Mouse (Mus musculus) layer of hippocampus, adult 9-11 months (tissue): ENCODE measurements at regions not wholly inside any gene's neighbourhood (a gene's known extent, or its start where the extent isn't known, plus 50 kb on each side); places are given as distances from the start of the nearest gene placed in this dataset.

Experiments
- DNase-seq: peaks from one replicate; pipeline ENCODE4 v3.0.0; 2022

GRCm38 (mm10) chr12:28176016-28176415, 376.2 kb downstream of the Dcdc2c start:
- no peak for DNase-seq

- no peak for DNase-seq
Measured at GRCm38 (mm10) chr12:28174078-28174477, 378.1 kb downstream of the Dcdc2c start.

DNA sequence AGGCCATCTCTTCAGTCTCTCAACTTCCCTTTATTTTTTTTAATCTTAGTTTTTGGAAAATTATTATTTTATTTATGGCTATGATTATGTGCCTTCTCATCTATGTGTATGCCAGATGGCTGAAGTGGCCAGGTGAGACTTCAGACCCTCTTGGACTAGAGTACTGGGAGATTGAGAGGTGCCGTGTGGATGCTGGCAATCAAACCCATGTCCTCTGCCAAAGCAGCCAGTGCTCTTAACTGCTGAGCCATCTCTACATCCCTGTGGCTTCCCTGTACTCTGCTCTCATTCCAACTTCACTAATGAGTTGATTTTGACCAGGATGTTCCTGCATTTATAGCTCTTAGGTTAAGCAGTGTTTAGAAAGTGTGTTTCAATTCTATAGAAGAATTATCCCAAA, 393.4 kb downstream of the Dcdc2c start:
- DNase-seq = no peak

DNA sequence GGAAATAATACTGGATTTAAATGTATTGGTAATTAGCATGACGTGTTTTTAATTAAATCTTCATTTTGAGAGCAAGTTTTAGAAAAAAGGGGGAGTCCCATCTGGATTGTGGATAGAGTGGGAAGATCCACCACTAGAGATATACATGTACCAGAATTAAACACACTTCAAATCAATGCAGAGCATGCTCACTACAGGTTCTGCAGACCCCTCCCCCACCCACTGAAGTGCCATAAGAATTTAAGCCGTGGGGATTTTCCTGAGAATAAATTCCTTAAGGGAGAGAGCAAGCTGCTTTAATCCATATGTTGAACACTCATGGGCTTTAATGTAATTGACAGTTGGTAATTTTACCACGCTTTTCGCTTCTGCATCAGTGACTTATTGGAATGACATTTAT, 401.4 kb downstream of the Dcdc2c start:
- no peak for DNase-seq

DNA sequence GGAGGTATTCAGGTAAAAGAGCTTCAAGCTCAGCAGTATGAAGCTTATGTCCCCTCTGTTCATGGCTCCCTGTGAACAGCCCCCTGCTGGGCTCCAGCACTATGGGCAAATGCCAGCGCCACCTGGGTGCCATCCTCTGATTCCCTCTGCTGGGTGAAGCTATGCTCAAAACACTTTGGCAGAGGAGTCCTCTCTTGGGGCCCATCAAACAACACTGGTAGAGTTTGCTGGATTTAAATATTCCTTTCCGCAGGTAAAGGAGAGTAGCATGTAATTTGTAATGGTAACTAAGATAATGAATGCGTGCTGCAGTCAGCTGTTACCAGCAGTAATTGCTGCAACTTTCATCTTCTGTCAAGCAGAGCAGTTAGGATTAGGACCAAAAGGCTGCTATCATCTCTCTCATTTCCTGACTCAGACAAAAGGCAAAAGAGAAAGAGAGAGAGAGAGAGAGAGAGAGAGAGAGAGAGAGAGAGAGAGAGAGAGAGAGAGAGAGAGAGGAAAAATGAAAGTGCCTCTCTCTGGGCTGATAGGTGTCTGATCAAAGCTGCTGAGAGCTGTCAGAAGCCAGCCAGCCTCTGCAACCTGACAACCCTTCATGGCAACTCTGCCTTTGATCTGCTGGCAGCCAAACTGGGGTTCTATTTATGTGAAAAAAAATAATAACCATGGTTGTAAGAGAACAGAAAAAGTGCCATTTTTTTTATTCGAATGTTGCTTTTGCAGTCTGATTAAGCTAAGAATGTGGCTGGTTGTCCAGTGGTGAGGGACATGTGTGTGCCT, 416.2 kb downstream of the Dcdc2c start:
- DNase-seq = no peak

DNA sequence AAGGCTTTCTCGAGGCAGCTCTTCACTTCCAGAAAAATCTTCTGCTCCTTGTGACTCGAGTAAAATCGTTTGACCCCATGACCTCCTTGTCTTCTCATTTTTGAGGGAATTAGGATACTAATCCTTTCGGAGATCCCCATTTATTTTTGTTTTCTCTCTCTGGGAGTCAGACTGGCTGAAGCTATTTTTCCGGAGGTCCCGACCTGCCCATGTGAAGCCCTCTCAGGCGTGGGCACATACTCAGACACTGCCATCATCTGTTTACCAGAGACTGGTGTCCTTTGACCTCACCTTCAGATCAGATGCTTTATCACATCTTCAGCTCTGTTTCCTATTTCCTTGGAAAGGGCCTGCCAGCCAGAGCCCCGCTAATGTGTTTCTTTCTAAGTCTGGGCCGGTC, 429.4 kb downstream of the Dcdc2c start:
- DNase-seq = no peak

DNA sequence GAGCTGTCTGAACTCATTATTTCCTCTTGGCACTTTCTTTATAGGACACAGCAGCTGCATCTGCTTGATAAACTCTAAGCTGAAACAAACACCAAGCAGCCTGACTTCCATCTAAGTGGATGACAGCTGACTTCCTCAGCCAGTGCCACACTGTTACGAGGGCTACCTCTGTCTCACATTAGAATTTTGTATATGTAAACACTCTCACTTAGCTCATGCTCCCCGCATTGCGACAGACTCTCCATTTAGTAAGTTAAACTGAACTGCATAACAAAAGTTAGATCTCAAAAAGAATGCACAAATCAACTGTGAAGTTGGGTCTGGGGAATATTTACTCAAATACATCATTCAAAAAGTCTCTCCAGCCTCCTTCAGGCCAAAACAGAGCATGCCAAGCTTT, 432.1 kb downstream of the Dcdc2c start:
- DNase-seq = no peak

- no peak for DNase-seq
Measured at GRCm38 (mm10) chr12:28090673-28091072, 461.5 kb downstream of the Dcdc2c start.

- no peak for DNase-seq
Measured at GRCm38 (mm10) chr12:28085460-28085859, 466.7 kb downstream of the Dcdc2c start.

DNA sequence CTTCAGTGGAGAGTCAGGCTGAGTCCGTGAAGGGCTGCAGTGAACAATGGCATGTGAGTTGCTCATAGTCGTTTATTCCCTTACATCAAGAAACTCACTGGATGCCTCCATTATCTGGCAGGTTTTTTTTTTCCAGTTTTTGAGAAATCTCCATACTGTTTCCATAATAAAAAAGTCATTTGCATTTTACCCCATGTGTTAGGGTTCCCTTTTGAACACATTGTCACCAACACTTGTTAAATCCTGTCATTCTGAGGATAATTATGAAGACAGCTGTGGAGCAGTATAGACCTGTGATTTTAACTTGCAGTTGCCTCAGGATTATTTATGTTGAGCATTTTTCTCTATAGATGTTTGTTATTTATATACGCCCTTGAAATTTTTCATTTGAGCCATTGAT, 475.6 kb downstream of the Dcdc2c start:
- DNase-seq = no peak

DNA sequence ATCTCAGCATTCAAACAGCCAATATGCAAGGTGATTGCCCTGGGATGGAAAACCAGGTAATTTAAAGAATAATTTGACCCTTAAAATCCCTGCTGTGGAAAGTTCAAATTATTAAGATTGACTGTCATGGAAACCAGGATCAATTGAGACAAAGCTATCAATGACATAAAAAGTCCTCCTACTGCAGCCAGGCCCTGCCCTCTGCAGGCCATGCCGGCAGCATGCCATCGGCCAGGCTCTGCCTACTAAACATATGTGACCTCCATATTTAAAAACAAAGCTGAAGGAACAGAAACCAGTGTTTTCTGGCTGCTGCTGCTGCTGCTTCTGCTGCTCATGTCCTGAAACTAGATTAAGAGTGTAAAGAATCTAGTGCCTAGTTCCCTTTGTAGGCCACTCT, 483.6 kb downstream of the Dcdc2c start:
- no peak for DNase-seq

- no peak for DNase-seq
Measured at GRCm38 (mm10) chr12:28060281-28060680, 491.9 kb downstream of the Dcdc2c start.

- peak; percentile 72 for DNase-seq
Measured at GRCm38 (mm10) chr12:28055518-28056280, 496.5 kb downstream of the Dcdc2c start.

GRCm38 (mm10) chr12:28054444-28054843, 497.8 kb downstream of the Dcdc2c start:
- no peak for DNase-seq

- no peak for DNase-seq
Measured at GRCm38 (mm10) chr12:28047989-28048388, 504.2 kb downstream of the Dcdc2c start.

GRCm38 (mm10) chr12:28038161-28038911, 513.9 kb downstream of the Dcdc2c start:
- no peak for DNase-seq

GRCm38 (mm10) chr12:27999170-27999569, 553.0 kb downstream of the Dcdc2c start:
- no peak for DNase-seq

DNA sequence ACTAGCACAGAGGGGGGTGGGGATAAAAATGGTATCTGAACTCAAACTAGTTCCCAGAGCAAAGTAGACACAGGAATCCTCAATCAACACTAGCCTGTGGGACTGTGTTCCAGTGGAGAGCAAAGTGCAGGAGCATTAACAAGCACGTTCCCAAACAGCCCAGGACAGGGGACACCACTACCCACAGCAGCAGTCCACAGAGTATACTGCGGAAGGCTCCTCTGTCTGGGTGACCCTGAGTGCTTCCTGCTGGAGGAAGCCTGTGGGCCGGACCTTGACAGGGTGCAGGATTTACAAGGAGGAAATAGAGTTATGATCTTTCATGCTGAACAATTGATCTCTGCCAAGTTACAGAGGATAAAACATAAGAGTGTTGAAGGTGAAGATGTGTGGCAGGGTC, 560.0 kb downstream of the Dcdc2c start:
- DNase-seq = no peak

GRCm38 (mm10) chr12:27984261-27984841, 567.8 kb downstream of the Dcdc2c start:
- peak; percentile 55 for DNase-seq

DNA sequence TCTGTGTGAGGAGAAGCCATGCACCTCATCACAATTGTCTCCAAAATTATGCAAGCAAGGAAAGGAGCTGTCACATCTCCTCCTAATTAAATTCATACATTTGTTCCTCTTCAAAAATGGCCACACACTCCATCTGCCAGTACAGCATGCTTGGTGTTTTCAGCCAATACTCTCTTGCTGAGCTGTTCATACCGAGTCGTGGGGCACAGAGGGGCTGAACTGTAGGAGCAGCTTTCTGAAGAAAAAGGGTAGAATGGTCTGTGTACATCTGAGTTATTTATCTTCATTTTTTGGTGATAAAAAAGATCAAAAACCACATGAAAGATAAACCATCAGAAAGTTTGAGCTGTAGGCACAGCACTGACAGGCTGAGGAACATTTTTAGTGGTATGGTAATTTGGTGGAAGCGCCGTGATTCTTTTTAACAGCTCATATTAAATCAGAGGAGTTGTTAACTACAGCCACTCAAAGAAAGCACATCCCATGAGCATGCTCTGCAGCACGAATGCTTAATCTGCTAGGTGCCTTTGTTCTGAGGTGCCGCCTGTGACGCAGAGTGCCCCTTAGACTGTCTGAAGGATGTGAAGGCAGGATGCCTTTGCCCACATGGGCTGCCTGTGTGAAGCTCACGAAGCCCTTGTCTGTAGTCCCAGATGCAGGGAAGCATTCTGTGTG, 573.8 kb downstream of the Dcdc2c start:
- DNase-seq = peak; percentile 69

DNA sequence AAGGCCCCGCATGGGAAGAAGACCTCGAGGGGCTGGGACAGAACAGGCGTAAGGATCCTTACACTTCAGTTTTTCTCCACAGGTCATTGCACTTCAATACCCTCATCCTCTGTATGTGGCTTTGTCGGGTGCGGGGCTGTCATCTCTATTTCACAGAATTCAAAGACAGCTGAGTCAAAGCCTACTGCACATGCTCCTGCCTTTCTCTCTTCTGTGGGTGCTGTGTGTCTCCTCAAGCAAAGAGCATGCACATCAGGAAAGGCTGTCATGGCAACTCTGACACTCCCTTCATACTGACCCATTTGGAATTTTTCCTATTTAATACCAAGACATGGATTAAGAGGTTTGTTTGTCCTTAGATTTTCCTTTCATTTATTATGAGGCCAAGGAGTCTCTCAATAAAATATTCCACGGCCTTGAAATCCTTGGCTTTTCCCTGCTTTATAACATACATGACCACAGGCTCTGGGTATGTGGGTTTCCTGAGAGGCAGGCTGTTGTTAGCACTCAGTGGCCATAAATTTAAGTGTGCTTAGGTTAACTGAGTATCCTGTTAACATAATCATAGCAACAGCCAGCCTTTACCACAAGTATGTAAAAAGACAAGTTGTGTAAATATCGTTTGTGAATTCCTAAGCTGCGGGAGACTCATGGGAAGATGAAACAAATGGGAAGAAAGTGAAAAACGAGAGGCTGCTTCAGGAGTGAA, 574.5 kb downstream of the Dcdc2c start:
- DNase-seq = no peak

- DNase-seq = no peak
Measured at GRCm38 (mm10) chr12:27962908-27963307, 589.3 kb downstream of the Dcdc2c start.
